Comparison of ENCODE assay signal across 11 mouse cellular contexts in genomic region chr2:59042616-59043015, GRCm38 (mm10).
DNase-seq lines count a peak whose midpoint lies in the region; ATAC-seq lines count a peak whose summit lies in the region.
"Had no signal": no experiment of that assay in that cellular context is flagged by ENCODE, and none has a peak within 500 bp of the region (broad histone marks: within the 10 kb centered on the region; RNA-seq: fewer than 3 reads in every experiment).

No protein-coding gene starts in this region.

- DNase-seq in adrenal gland, adult (ENCODE audit: inconsistent age in 2 of 2, low spot score in 1 of 2) = peak; percentile 23 to 46
- no peak for DNase-seq in adrenal gland, postnatal 4 days (ENCODE audit: low spot score in 2 of 2)
- peak; percentile 2 to 12 for DNase-seq in kidney, postnatal 4 days
- DNase-seq in kidney, adult 8-10 months = no peak
- peak; percentile 14 for DNase-seq in R1 (ENCODE audit: low read depth, low spot score)
- no peak for DNase-seq in limb, embryonic 11.5 days (ENCODE audit: low spot score)
- no peak for DNase-seq in urinary bladder, adult 18-20 months (ENCODE audit: low spot score in 2 of 2)
- no peak for DNase-seq in ovary, postnatal 36 days (ENCODE audit: low spot score)
- DNase-seq: cerebellum, adult 9-11 months; layer of hippocampus, postnatal 36 days had no signal

- no peak overlapping the region for H3K27ac ChIP-seq in limb, embryonic 11.5 days (replicated peaks; ENCODE audit: low read depth, low read length)
- H3K27ac ChIP-seq: liver, embryonic 15.5 days had no signal

- no peak overlapping the region for H3K4me3 ChIP-seq in limb, embryonic 11.5 days (ENCODE audit: low read depth, low read length)
- H3K4me3 ChIP-seq: liver, embryonic 15.5 days had no signal

- H3K9ac ChIP-seq in limb, embryonic 11.5 days (ENCODE audit: low read length) = no peak overlapping the region
- H3K9ac ChIP-seq: liver, embryonic 15.5 days had no signal

- ATAC-seq in limb, embryonic 11.5 days (ENCODE audit: insufficient number of reproducible peaks, low FRiP score, low TSS enrichment, low read depth) = 0 out of 2 replicates have a peak, but pooled peaks have one; percentile 23

- peaks cover 11% of the 10 kb centered on the region for H3K4me1 ChIP-seq in limb, embryonic 11.5 days (ENCODE audit: control insufficient read depth, insufficient read depth, low read length)
- H3K4me1 ChIP-seq: liver, embryonic 15.5 days had no signal

- H3K4me2 ChIP-seq in limb, embryonic 11.5 days (ENCODE audit: low read depth, severe bottlenecking) = no peak overlapping the region
- H3K4me2 ChIP-seq: liver, embryonic 15.5 days had no signal

- no peaks in the 10 kb centered on the region for H3K9me3 ChIP-seq in limb, embryonic 11.5 days (ENCODE audit: control insufficient read depth, low read length)
- H3K9me3 ChIP-seq: liver, embryonic 15.5 days had no signal

- H3K27me3 ChIP-seq in limb, embryonic 11.5 days (ENCODE audit: control insufficient read depth, insufficient read depth, low read length) = no peaks in the 10 kb centered on the region
- H3K27me3 ChIP-seq: liver, embryonic 15.5 days had no signal

- WGBS in limb, embryonic 11.5 days = 57% methylated on average over 13 of the region's 13 CpGs

- H3K36me3 ChIP-seq in limb, embryonic 11.5 days (ENCODE audit: control insufficient read depth, insufficient read depth, low read length) = no peaks in the 10 kb centered on the region
- H3K36me3 ChIP-seq: liver, embryonic 15.5 days had no signal

Comparison
In these comparisons a context has a peak if more than half of its experiments do, and no peak if none do; other contexts are left out.
1. DNase-seq: peak in adrenal gland, adult (2 of 2), kidney, postnatal 4 days (2 of 2) and R1 (single experiment); none in adrenal gland, postnatal 4 days (0 of 2), kidney, adult 8-10 months (0 of 2), limb, embryonic 11.5 days (single experiment), urinary bladder, adult 18-20 months (0 of 2) and ovary, postnatal 36 days (single experiment).